Mouse (Mus musculus) forebrain, embryonic 11.5 days (tissue): ENCODE results near the gene Nsun5. TPM values are rescaled to one million over a fixed set of nuclear protein-coding genes. Genes with fewer than 3 reads are reported as not detected.

Experiments
- ATAC-seq: fragments of 200-750 bp; cut with Nextera tagmentation; replicated peaks from 2 replicates; pipeline ENCODE4 v1.8.0; 2017; ENCODE audit warnings: moderate TSS enrichment; ENCODE audit not compliant: low FRiP score
- DNase-seq: peaks from one replicate; pipeline ENCODE4 v3.0.0-alpha.2; 2017; ENCODE audit warnings: low spot score
- H3K27ac ChIP-seq: fragments of 300-500 bp; sonication (generic); 2 replicates; pipeline ENCODE4 v1.5.1; 2014; ENCODE audit warnings: low read depth, low read length
- H3K27me3 ChIP-seq: fragments of 300-500 bp; sonication (generic); 2 replicates; pipeline ENCODE4 v1.6.1; 2014; ENCODE audit warnings: mild to moderate bottlenecking, low read length, mixed read lengths; ENCODE audit not compliant: control insufficient read depth, insufficient read depth
- H3K36me3 ChIP-seq: fragments of 300-500 bp; sonication (generic); 2 replicates; pipeline ENCODE4 v1.6.1; 2014; ENCODE audit warnings: mild to moderate bottlenecking, low read length, moderate library complexity, mixed read lengths; ENCODE audit not compliant: control insufficient read depth, insufficient read depth
- H3K4me1 ChIP-seq: fragments of 300-500 bp; sonication (generic); replicated peaks from 2 replicates; pipeline ENCODE4 v1.6.1; 2014; ENCODE audit warnings: low read length, mixed read lengths; ENCODE audit not compliant: control insufficient read depth, insufficient read depth
- H3K4me2 ChIP-seq: fragments of 300-500 bp; sonication (generic); 2 replicates; pipeline ENCODE4 v1.6.1; 2014; ENCODE audit warnings: low read depth, mild to moderate bottlenecking, low read length, moderate library complexity, mixed read lengths; ENCODE audit not compliant: severe bottlenecking
- H3K4me3 ChIP-seq: fragments of 300-500 bp; sonication (generic); 2 replicates; pipeline ENCODE4 v1.5.1; 2014; ENCODE audit warnings: low read depth, low read length
- H3K9ac ChIP-seq: fragments of 300-500 bp; sonication (generic); 2 replicates; pipeline ENCODE4 v1.6.1; 2014; ENCODE audit warnings: low read length
- H3K9me3 ChIP-seq: fragments of 300-500 bp; sonication (generic); 2 replicates; pipeline ENCODE4 v1.6.1; 2016; ENCODE audit warnings: low read length, mixed read lengths; ENCODE audit not compliant: control insufficient read depth
- WGBS: fragments of 180-500 bp; shearing (Covaris S2); extraction: QIAGEN DNeasy Blood & Tissue Kit; methylation state at CpG from one replicate; pipeline ENCODE4 v1.1.7; 2014; 5-methylcytosine and 5-hydroxymethylcytosine counted together
- polyA plus RNA-seq: library from polyadenylated mRNA; unstranded; fragments of >200 nt; fragmentation: Nextera tagmentation; extraction: Ambion mirVana; gene quantifications from 2 replicates; pipeline ENCODE4 v1.2.1, GENCODE M21; 2014

Nsun5 gene
- polyA plus RNA-seq, 1 experiment from 2014 or later = 33.0 TPM

GRCm38 (mm10) chr5:135346430-135346829, 23.3 kb upstream of the Nsun5 start:
- Histone ChIP-seq H3K27ac (no peak overlapping the region), H3K9ac (no peak overlapping the region), H3K4me2 (no peak overlapping the region), H3K36me3 (no peaks in the 10 kb centered on the region), H3K9me3 (peaks cover 3% of the 10 kb centered on the region; the same call in 1 of the 2 replicates), H3K4me1 (no peaks in the 10 kb centered on the region), H3K4me3 (no peak overlapping the region), H3K27me3 (no peaks in the 10 kb centered on the region)
- no peak for DNase-seq
- WGBS = 21% methylated on average over 1 of the region's 1 CpGs
- ATAC-seq = no peak

GRCm38 (mm10) chr5:135347511-135348011, 22.2 kb upstream of the Nsun5 start:
- no peaks in the 10 kb centered on the region for H3K36me3 ChIP-seq
- ATAC-seq (no peak), DNase-seq (no peak)
- H3K4me3 ChIP-seq = no peak overlapping the region
- H3K9ac ChIP-seq = no peak overlapping the region
- no peaks in the 10 kb centered on the region for H3K27me3 ChIP-seq
- H3K4me1 ChIP-seq = no peaks in the 10 kb centered on the region
- WGBS = 67% methylated on average over 4 of the region's 4 CpGs
- H3K27ac ChIP-seq = no peak overlapping the region
- peaks cover 3% of the 10 kb centered on the region; the same call in 1 of the 2 replicates for H3K9me3 ChIP-seq
- H3K4me2 ChIP-seq = no peak overlapping the region

GRCm38 (mm10) chr5:135349862-135350261, 19.9 kb upstream of the Nsun5 start, which contains the start of gene Fkbp6:
Gene Fkbp6, minus strand, starts transcription at chr5:135350044.
- ATAC-seq = no peak
- Histone ChIP-seq H3K4me2 (no peak within 1 kb of the TSS), H3K27ac (no peak within 1 kb of the TSS), H3K4me1 (no peaks in the 10 kb centered on the region), H3K4me3 (no peak within 1 kb of the TSS), H3K27me3 (no peaks in the 10 kb centered on the region), H3K9me3 (peaks cover 3% of the 10 kb centered on the region; the same call in 1 of the 2 replicates), H3K36me3 (no peaks in the 10 kb centered on the region), H3K9ac (no peak within 1 kb of the TSS)
- 91% methylated on average over 35 of the region's 35 CpGs for WGBS
- DNase-seq = no peak

GRCm38 (mm10) chr5:135351606-135352005, 18.1 kb upstream of the Nsun5 start:
- no peak for ATAC-seq
- Histone ChIP-seq H3K27ac (no peak overlapping the region), H3K9ac (no peak overlapping the region), H3K4me1 (no peaks in the 10 kb centered on the region), H3K4me3 (no peak overlapping the region), H3K4me2 (no peak overlapping the region), H3K9me3 (peaks cover 3% of the 10 kb centered on the region; the same call in 1 of the 2 replicates), H3K36me3 (no peaks in the 10 kb centered on the region), H3K27me3 (no peaks in the 10 kb centered on the region)
- 87% methylated on average over 13 of the region's 13 CpGs for whole genome bisulfite sequencing
- DNase-seq = no peak

- no peak within 1 kb of the TSS for H3K4me2 ChIP-seq
- DNase-seq (no peak), ATAC-seq (no peak)
- WGBS = 59% methylated on average over 9 of the region's 9 CpGs
- H3K4me3 ChIP-seq = no peak within 1 kb of the TSS
- H3K9me3 ChIP-seq = peaks cover 5% of the 10 kb centered on the region; the same call in 1 of the 2 replicates
- H3K27ac ChIP-seq = no peak within 1 kb of the TSS
- H3K27me3 ChIP-seq = no peaks in the 10 kb centered on the region
- H3K36me3 ChIP-seq = no peaks in the 10 kb centered on the region
- H3K9ac ChIP-seq = no peak within 1 kb of the TSS
- H3K4me1 ChIP-seq = no peaks in the 10 kb centered on the region
Observed at GRCm38 (mm10) chr5:135352995-135353394, 16.8 kb upstream of the Nsun5 start, which contains the start of gene Trim50. Gene Trim50, plus strand, starts transcription at chr5:135353295.

- DNase-seq = peak; percentile 71
Observed at GRCm38 (mm10) chr5:135353564-135353963, 16.2 kb upstream of the Nsun5 start.

GRCm38 (mm10) chr5:135356090-135356489, 13.7 kb upstream of the Nsun5 start:
- H3K4me3 ChIP-seq = no peak overlapping the region
- H3K9ac ChIP-seq = no peak overlapping the region
- 56% methylated on average over 1 of the region's 1 CpGs for WGBS
- DNase-seq = no peak
- ATAC-seq = no peak
- H3K4me1 ChIP-seq = no peaks in the 10 kb centered on the region
- H3K9me3 ChIP-seq = 0 out of 2 replicates have a peak, but pooled peaks cover 2% of the 10 kb centered on the region
- no peak overlapping the region for H3K27ac ChIP-seq
- H3K36me3 ChIP-seq = no peaks in the 10 kb centered on the region
- no peaks in the 10 kb centered on the region for H3K27me3 ChIP-seq
- H3K4me2 ChIP-seq = no peak overlapping the region

More at GRCm38 (mm10) chr5:135353564-135353963, 16.2 kb upstream of the Nsun5 start:
- Histone ChIP-seq H3K4me2 (no peak overlapping the region), H3K27me3 (no peaks in the 10 kb centered on the region), H3K9me3 (peaks cover 5% of the 10 kb centered on the region; the same call in 1 of the 2 replicates), H3K36me3 (no peaks in the 10 kb centered on the region), H3K27ac (no peak overlapping the region), H3K4me1 (no peaks in the 10 kb centered on the region), H3K4me3 (no peak overlapping the region), H3K9ac (no peak overlapping the region)
- ATAC-seq = no peak
- WGBS = 18% methylated on average over 20 of the region's 20 CpGs

- H3K36me3 ChIP-seq = no peaks in the 10 kb centered on the region
- ATAC-seq (no peak), DNase-seq (no peak)
- H3K27me3 ChIP-seq = no peaks in the 10 kb centered on the region
- H3K27ac ChIP-seq = no peak overlapping the region
- no peak overlapping the region for H3K4me2 ChIP-seq
- 96% methylated on average over 2 of the region's 2 CpGs for WGBS
- H3K4me3 ChIP-seq = no peak overlapping the region
- H3K9me3 ChIP-seq = 0 out of 2 replicates have a peak, but pooled peaks cover 2% of the 10 kb centered on the region
- no peaks in the 10 kb centered on the region for H3K4me1 ChIP-seq
- no peak overlapping the region for H3K9ac ChIP-seq
Observed at GRCm38 (mm10) chr5:135357556-135357955, 12.2 kb upstream of the Nsun5 start.

- DNase-seq (no peak), ATAC-seq (no peak)
- H3K9me3 ChIP-seq = 0 out of 2 replicates have a peak, but pooled peaks cover 2% of the 10 kb centered on the region
- no peak overlapping the region for H3K4me3 ChIP-seq
- no peak overlapping the region for H3K4me2 ChIP-seq
- no peaks in the 10 kb centered on the region for H3K27me3 ChIP-seq
- H3K4me1 ChIP-seq = no peaks in the 10 kb centered on the region
- no peak overlapping the region for H3K27ac ChIP-seq
- 89% methylated on average over 2 of the region's 2 CpGs for WGBS
- no peaks in the 10 kb centered on the region for H3K36me3 ChIP-seq
- H3K9ac ChIP-seq = no peak overlapping the region
Observed at GRCm38 (mm10) chr5:135359772-135360171, 10.0 kb upstream of the Nsun5 start.
